Mouse (Mus musculus) G1E (cell line): ENCODE data around the gene Shank2. TPM values are rescaled to one million over a fixed set of nuclear protein-coding genes. Genes with fewer than 3 reads are reported as not detected.

Source experiments
- ATAC-seq: 2 replicates; pipeline ENCODE4 v1.8.0; 2016; ENCODE audit warnings: mild to moderate bottlenecking; ENCODE audit not compliant: insufficient number of reproducible peaks, poor library complexity, low FRiP score, severe bottlenecking; ENCODE audit errors: extremely low read depth
- DNase-seq: peaks from one replicate; pipeline ENCODE4 v3.0.0; 2012; ENCODE audit warnings: low spot score
- H3K27me3 ChIP-seq: 2 replicates; pipeline ENCODE4 v1.6.1; 2012; ENCODE audit warnings: mild to moderate bottlenecking, low read length, inconsistent platforms; ENCODE audit not compliant: insufficient read depth
- H3K36me3 ChIP-seq: replicated peaks from 2 replicates; pipeline ENCODE3; 2012; ENCODE audit warnings: mild to moderate bottlenecking, inconsistent platforms
- H3K4me1 ChIP-seq: 2 replicates; pipeline ENCODE4 v1.6.1; 2012; ENCODE audit warnings: low read depth, low read length, inconsistent platforms, mixed read lengths; ENCODE audit not compliant: insufficient read depth
- H3K4me3 ChIP-seq: 2 replicates; pipeline ENCODE4 v1.5.1; 2012; ENCODE audit warnings: low read depth, mild to moderate bottlenecking, inconsistent platforms, low read length, moderate library complexity, mixed read lengths
- H3K9me3 ChIP-seq: replicated peaks from 2 replicates; pipeline ENCODE4 v1.6.1; 2012; ENCODE audit warnings: inconsistent platforms
- CTCF ChIP-seq: IDR thresholded peaks from 2 replicates; pipeline ENCODE4 v1.5.1; 2012; ENCODE audit warnings: low read depth, low read length, inconsistent platforms, mixed read lengths
- GATA1 ChIP-seq: IDR thresholded peaks from 2 replicates; pipeline ENCODE4 v1.6.1; 2012; ENCODE audit warnings: borderline replicate concordance, low read length, inconsistent platforms, mixed read lengths
- GATA2 ChIP-seq: IDR thresholded peaks from 2 replicates; pipeline ENCODE4 v1.6.1; 2012; ENCODE audit warnings: low read depth, low read length, inconsistent platforms, borderline replicate concordance
- POLR2AphosphoS5 ChIP-seq: IDR thresholded peaks from 2 replicates; pipeline ENCODE4 v1.6.1; 2012; ENCODE audit warnings: low read depth, low read length, inconsistent platforms; ENCODE audit not compliant: insufficient replicate concordance
- TAL1 ChIP-seq: conservative IDR thresholded peaks from 2 replicates; pipeline ENCODE4 v1.6.1; 2012; ENCODE audit warnings: low read depth, low read length, inconsistent platforms, mixed read lengths
- polyA plus RNA-seq: library from polyadenylated mRNA; stranded (reverse); fragments of >175 nt; gene quantifications from 2 replicates; pipeline ENCODE4 v1.2.3, GENCODE M21; 2012
- total RNA-seq, 2 experiments: library from RNA; stranded (forward) in 1 of 2; stranded (reverse) in 1 of 2; fragments of 200-1000 nt in 1 of 2; fragments of >200 nt in 1 of 2; fragmentation: Nextera tagmentation in 1 of 2; gene quantifications; 2 replicates each; pipeline ENCODE4 v1.2.3; 2014 to 2017

The Shank2 gene
- total and polyA plus RNA-seq, 3 experiments, result 0.05 TPM; not detected in 2

DNA sequence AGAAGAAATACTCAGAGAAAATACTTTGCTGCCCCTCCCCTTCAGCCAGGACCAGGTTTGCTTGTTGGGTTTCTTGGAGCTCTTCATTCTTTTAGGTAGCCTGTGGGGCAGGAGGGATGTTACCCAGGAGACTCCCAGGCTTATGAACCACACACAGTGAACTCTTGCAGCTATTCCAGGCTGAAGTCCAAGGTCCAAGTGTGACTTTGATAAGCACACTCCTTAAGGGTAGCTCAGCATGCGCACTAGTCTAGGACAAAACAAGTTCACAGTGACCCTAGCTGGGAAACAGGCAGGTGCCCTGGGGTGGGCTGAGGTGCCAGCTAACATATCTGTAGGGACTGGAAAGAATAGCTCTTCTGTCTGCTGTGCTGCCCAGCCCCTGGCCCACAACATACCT lies 117.8 kb downstream of the Shank2 start:
- ATAC-seq, result no peak
- Histone ChIP-seq H3K9me3 (no peaks in the 10 kb centered on the region), H3K36me3 (no peaks in the 10 kb centered on the region), H3K4me1 (no peaks in the 10 kb centered on the region), H3K4me3 (no peak overlapping the region), H3K27me3 (peaks cover 5% of the 10 kb centered on the region; the same call in 1 of the 2 replicates)
- TF ChIP-seq GATA2 (no peak), TAL1 (no peak), POLR2AphosphoS5 (no peak), CTCF (no peak), GATA1 (no peak)
- DNase-seq, result no peak

DNA sequence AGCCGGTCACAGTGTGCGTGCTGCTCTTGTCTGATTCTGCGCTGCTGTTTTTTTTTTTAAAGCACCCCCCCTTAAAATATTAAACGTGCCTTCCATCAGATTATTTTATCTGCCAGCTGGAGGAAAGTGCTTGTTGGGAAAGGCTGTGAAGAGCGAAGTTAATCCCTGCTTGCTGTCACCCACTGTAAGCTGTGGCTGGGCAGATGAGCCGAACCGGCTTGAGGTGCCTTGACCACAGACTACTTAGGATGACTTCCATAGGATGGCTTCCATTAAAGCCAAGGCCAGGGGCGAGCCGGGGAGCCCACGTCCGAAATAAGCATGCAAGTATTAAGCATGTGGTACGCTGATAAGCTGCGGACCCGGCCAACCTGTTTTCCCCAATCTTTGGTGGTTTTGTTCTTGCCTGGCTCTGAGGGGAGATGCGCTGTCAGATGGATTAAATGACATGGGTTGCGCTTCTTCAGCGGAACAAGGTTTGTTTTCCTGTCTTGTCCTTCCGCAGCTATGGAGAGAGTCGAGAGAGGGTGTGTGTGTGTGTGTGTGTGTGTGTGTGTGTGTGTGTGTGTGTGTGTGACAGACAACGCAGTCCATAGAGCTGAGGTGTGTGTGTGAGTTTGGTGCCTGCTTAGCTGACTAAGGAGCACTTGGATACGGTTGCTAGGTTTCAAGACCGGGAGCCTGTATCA lies 131.1 kb downstream of the Shank2 start:
- Histone ChIP-seq H3K36me3 (no peaks in the 10 kb centered on the region), H3K4me1 (no peaks in the 10 kb centered on the region), H3K27me3 (no peaks in the 10 kb centered on the region; the same call in 1 of the 2 replicates), H3K9me3 (no peaks in the 10 kb centered on the region), H3K4me3 (no peak overlapping the region)
- ATAC-seq (no peak), DNase-seq (no peak)
- TF ChIP-seq GATA1 (no peak), POLR2AphosphoS5 (no peak), TAL1 (no peak), GATA2 (no peak), CTCF (no peak)

DNA sequence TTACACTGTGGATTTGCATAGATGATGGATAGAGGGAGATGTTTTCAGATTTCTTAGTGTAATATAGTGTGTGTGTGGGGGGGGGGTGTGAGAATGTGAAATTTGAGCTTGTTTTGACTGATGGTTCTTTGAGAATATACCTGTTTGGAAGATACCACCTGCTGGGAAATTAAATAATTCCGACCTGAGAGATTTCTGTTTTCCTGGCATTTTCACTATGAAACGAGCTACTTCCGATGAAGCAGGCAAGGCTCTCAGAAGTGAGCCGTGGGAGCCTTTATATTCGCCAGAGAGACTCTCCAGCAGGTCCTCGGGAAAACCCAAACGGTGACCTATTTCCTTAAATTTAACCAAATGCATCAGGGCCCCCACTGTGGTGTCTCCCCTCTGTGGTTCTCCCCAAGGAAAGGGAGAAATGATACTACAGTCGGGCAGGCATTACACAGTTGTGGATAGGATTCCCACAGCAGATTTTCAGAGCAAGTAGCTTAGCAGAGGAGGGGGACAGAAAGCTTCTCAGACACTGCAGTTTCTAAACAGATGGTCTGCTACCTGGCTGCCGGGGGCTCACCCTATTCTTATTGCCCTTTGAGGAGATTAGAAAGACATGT lies 131.8 kb downstream of the Shank2 start:
- ATAC-seq (no peak), DNase-seq (no peak)
- Histone ChIP-seq H3K36me3 (no peaks in the 10 kb centered on the region), H3K9me3 (no peaks in the 10 kb centered on the region), H3K4me3 (no peak overlapping the region), H3K27me3 (peaks cover 3% of the 10 kb centered on the region), H3K4me1 (no peaks in the 10 kb centered on the region)
- TF ChIP-seq GATA1 (no peak), GATA2 (no peak), CTCF (no peak), TAL1 (no peak), POLR2AphosphoS5 (no peak)

DNA sequence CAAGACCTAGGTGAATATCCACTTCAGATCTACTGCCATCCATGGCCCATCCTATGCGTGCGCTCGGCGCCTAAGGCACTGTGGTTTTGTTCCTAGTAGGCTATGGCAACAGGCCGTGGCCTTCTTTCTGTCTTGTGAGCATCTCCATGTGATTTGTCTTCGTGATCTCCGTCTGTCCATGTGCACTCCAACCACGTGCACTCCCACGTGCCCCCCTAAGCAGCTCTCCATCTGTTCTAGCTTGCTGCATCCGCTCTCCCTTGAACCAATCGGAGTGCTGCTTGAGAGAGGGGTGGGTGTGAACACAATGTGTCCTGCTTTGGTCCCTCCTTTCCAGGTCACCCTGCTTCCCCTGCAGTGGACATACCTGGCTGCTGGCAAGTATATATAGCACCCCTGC lies 133.0 kb downstream of the Shank2 start:
- DNase-seq, result no peak
- no peaks in the 10 kb centered on the region for H3K9me3 ChIP-seq
- H3K4me1 ChIP-seq, result no peaks in the 10 kb centered on the region
- ATAC-seq, result no peak
- TF ChIP-seq CTCF, result no peak
- TF ChIP-seq GATA2, result no peak
- TF ChIP-seq GATA1, result no peak
- no peak for TF ChIP-seq TAL1
- no peak for TF ChIP-seq POLR2AphosphoS5
- H3K36me3 ChIP-seq, result no peaks in the 10 kb centered on the region
- H3K4me3 ChIP-seq, result no peak overlapping the region
- H3K27me3 ChIP-seq, result peaks cover 3% of the 10 kb centered on the region

DNA sequence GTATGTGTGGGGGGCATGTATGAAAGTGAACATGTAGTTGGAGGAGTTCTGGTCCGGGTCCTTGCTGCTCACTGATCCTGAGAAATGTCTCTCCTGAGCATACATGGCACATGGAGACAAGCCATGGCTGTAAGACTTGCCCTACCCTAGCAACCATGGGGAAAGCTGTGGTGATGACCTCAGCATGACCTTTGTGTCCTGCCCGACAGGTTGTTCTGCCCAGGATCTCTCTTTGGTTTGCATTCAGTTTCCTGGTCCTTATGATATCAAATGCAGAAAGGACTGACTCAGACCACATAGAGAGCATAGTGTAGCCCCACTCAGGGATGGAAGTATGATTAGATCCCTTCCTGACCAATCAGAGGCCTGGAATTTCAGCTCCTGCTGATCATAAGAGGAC lies 136.1 kb downstream of the Shank2 start:
- no peaks in the 10 kb centered on the region for H3K9me3 ChIP-seq
- no peak for ATAC-seq
- no peaks in the 10 kb centered on the region for H3K36me3 ChIP-seq
- peaks cover 3% of the 10 kb centered on the region for H3K27me3 ChIP-seq
- TF ChIP-seq GATA2 (no peak), GATA1 (no peak), CTCF (no peak)
- DNase-seq, result no peak
- no peak overlapping the region for H3K4me3 ChIP-seq
- H3K4me1 ChIP-seq, result no peaks in the 10 kb centered on the region

DNA sequence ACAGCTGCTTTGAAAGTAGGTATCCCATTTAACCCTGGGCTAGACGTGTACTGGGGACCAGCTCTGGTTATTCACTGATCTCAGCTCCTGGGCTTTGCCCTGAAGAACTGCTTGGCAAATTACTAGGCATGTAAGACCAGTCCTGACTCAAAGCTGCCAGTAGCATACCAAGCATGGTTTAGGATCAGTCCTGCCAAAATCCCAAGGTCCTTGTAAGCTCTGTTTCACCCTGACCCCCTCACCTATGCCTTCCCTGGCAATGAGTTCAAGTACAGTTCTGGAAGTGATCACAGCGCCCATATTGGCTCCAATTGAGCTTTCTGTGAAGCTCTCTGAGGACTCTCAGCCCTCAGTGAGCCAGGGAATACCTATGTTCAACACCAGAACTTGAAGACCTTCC lies 136.7 kb downstream of the Shank2 start:
- Histone ChIP-seq H3K9me3 (no peaks in the 10 kb centered on the region), H3K4me1 (no peaks in the 10 kb centered on the region), H3K4me3 (no peak overlapping the region), H3K36me3 (no peaks in the 10 kb centered on the region), H3K27me3 (peaks cover 3% of the 10 kb centered on the region)
- DNase-seq, result no peak
- no peak for ATAC-seq
- no peak for TF ChIP-seq CTCF
- no peak for TF ChIP-seq TAL1
- TF ChIP-seq POLR2AphosphoS5, result no peak
- TF ChIP-seq GATA1, result no peak
- TF ChIP-seq GATA2, result no peak

DNA sequence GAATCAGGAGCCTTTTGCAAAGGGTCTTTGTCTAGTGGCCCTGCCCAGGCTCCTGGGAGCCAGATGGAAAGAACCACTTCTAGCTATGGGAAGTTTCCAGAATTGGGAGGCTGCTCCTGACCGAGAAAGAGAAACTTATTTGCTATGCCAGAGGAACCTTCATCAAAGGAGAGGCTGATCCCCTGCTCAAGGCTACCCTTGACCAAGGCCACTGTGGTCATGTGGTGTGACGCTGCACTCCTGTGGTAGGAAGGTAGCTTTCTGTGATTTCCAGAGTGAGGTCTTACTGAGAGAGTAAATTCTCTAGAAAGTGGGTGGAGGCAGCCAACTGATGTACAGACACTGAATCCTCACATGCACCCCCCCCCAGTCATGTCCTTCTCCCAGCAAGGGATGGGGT lies 138.0 kb downstream of the Shank2 start:
- TF ChIP-seq CTCF, result no peak
- no peak for TF ChIP-seq POLR2AphosphoS5
- TF ChIP-seq GATA2, result no peak
- no peak for TF ChIP-seq GATA1
- no peak for TF ChIP-seq TAL1
- ATAC-seq, result no peak
- Histone ChIP-seq H3K27me3 (peaks cover 3% of the 10 kb centered on the region), H3K4me3 (no peak overlapping the region), H3K9me3 (no peaks in the 10 kb centered on the region), H3K36me3 (no peaks in the 10 kb centered on the region), H3K4me1 (no peaks in the 10 kb centered on the region)
- DNase-seq, result no peak
